Mouse (Mus musculus) myocyte (in vitro differentiated cells): ENCODE measurements at regions not wholly inside any gene's neighbourhood (a gene's known extent, or its start where the extent isn't known, plus 50 kb on each side); places are given as distances from the start of the nearest gene placed in this dataset.

Source experiments
- MYOG ChIP-seq, 3 experiments: IDR thresholded peaks; one replicate each; pipeline ENCODE4 v1.6.1; 2011; ENCODE audit warnings: control low read depth in 2 of 3, low read depth in 2 of 3, mild to moderate bottlenecking in 2 of 3; ENCODE audit not compliant: insufficient read length in 2 of 3, control insufficient read depth in 1 of 3, insufficient read depth in 1 of 3
- POLR2A ChIP-seq: IDR thresholded peaks from one replicate; pipeline ENCODE4 v1.6.1; 2011; ENCODE audit warnings: low read depth, mild to moderate bottlenecking, control low read depth, moderate library complexity; ENCODE audit not compliant: insufficient read length
- TCF3 ChIP-seq: IDR thresholded peaks from one replicate; pipeline ENCODE4 v1.6.1; 2011; ENCODE audit warnings: low read depth, control low read depth; ENCODE audit not compliant: insufficient read length
- USF1 ChIP-seq: IDR thresholded peaks from one replicate; pipeline ENCODE4 v1.6.1; 2011; ENCODE audit warnings: low read depth, mild to moderate bottlenecking, control low read depth, moderate library complexity

- no peak for TF ChIP-seq POLR2A
- no peak for TF ChIP-seq TCF3
- TF ChIP-seq USF1, result no peak
- no peak for TF ChIP-seq MYOG (IDR thresholded peaks at IDR 0.05; ENCODE audit: control insufficient read depth in 1 of 3, insufficient read depth in 1 of 3, insufficient read length in 2 of 3, low read depth in 2 of 3)
Measured at GRCm38 (mm10) chr7:138660124-138660523, 185.8 kb upstream of the Ppp2r2d start.
